Mouse (Mus musculus): ENCODE data around the gene Trir.

GRCm38 (mm10) chr8:85033867-85034266, 7.2 kb downstream of the Trir start:
- TF ChIP-seq POLR2A (IDR thresholded peaks at IDR 0.05; ENCODE audit: low read depth, low read length) (no peak), CTCF (IDR thresholded peaks at IDR 0.05; ENCODE audit: extremely low read depth, insufficient read depth, insufficient read length, insufficient replicate concordance) (no peak)

Measured in spleen, adult 2 months (tissue).